Mouse (Mus musculus) limb, embryonic 13.5 days (tissue): ENCODE results near the gene Rab3c. TPM values are rescaled to one million over a fixed set of nuclear protein-coding genes. Genes with fewer than 3 reads are reported as not detected.
A peak's percentile ranks its signal among the peaks of the same experiment; 100 is the strongest.

Experiments used
- ATAC-seq: fragments of 200-750 bp; cut with Nextera tagmentation; 2 replicates; pipeline ENCODE4 v1.8.0; 2017; ENCODE audit warnings: low read depth, moderate number of reproducible peaks, moderate TSS enrichment; ENCODE audit not compliant: low FRiP score
- H3K27ac ChIP-seq: fragments of 300-500 bp; sonication (generic); 2 replicates; pipeline ENCODE4 v1.5.1; 2015; ENCODE audit warnings: inconsistent platforms, mild to moderate bottlenecking, moderate library complexity
- H3K27me3 ChIP-seq: fragments of 300-500 bp; sonication (generic); 2 replicates; pipeline ENCODE4 v1.6.1; 2015; ENCODE audit warnings: mild to moderate bottlenecking, inconsistent platforms
- H3K36me3 ChIP-seq: fragments of 300-500 bp; sonication (generic); 2 replicates; pipeline ENCODE4 v1.6.1; 2015; ENCODE audit warnings: inconsistent platforms, mild to moderate bottlenecking, moderate library complexity
- H3K4me1 ChIP-seq: fragments of 300-500 bp; sonication (generic); 2 replicates; pipeline ENCODE4 v1.6.1; 2015; ENCODE audit warnings: inconsistent platforms
- H3K4me2 ChIP-seq: fragments of 300-500 bp; sonication (generic); replicated peaks from 2 replicates; pipeline ENCODE4 v1.6.1; 2015; ENCODE audit warnings: inconsistent platforms, mild to moderate bottlenecking, moderate library complexity
- H3K4me3 ChIP-seq: fragments of 300-500 bp; sonication (generic); 2 replicates; pipeline ENCODE4 v1.5.1; 2015; ENCODE audit warnings: moderate library complexity, mild to moderate bottlenecking, inconsistent platforms
- H3K9ac ChIP-seq: fragments of 300-500 bp; sonication (generic); 2 replicates; pipeline ENCODE4 v1.6.1; 2015; ENCODE audit warnings: mild to moderate bottlenecking, inconsistent platforms
- H3K9me3 ChIP-seq: fragments of 300-500 bp; sonication (generic); 2 replicates; pipeline ENCODE4 v1.6.1; 2016; ENCODE audit warnings: inconsistent platforms
- WGBS: fragments of 180-500 bp; shearing (Covaris S2); methylation state at CpG from one replicate; pipeline ENCODE4 v1.1.7; 2015; 5-methylcytosine and 5-hydroxymethylcytosine counted together
- polyA plus RNA-seq: library from polyadenylated mRNA; unstranded; fragments of >200 nt; fragmentation: Nextera tagmentation; extraction: Ambion mirVana; gene quantifications from 2 replicates; pipeline ENCODE4 v1.2.1, GENCODE M21; 2015

The Rab3c gene
- polyA plus RNA-seq, 1 experiment from 2014 or later: 0.87 TPM

GRCm38 (mm10) chr13:110122825-110123224, 158.0 kb downstream of the Rab3c start:
- H3K27ac ChIP-seq: no peak overlapping the region
- WGBS: 89% methylated on average over 4 of the region's 4 CpGs

GRCm38 (mm10) chr13:110116892-110117291, 163.9 kb downstream of the Rab3c start:
- Histone ChIP-seq H3K36me3 (no peaks in the 10 kb centered on the region), H3K9ac (no peak overlapping the region), H3K27me3 (no peaks in the 10 kb centered on the region), H3K9me3 (no peaks in the 10 kb centered on the region), H3K4me1 (no peaks in the 10 kb centered on the region; the same call in 1 of the 2 replicates), H3K4me3 (no peak overlapping the region), H3K27ac (no peak overlapping the region), H3K4me2 (no peak overlapping the region)
- WGBS: 90% methylated on average over 5 of the region's 5 CpGs
- no peak for ATAC-seq

More at GRCm38 (mm10) chr13:110122825-110123224, 158.0 kb downstream of the Rab3c start:
- ATAC-seq: no peak
- H3K4me1 ChIP-seq: peaks cover 3% of the 10 kb centered on the region; the same call in 1 of the 2 replicates
- no peak overlapping the region for H3K4me3 ChIP-seq
- no peaks in the 10 kb centered on the region for H3K36me3 ChIP-seq
- no peaks in the 10 kb centered on the region for H3K9me3 ChIP-seq
- no peaks in the 10 kb centered on the region for H3K27me3 ChIP-seq
- H3K9ac ChIP-seq: no peak overlapping the region
- no peak overlapping the region for H3K4me2 ChIP-seq

GRCm38 (mm10) chr13:110116316-110116715, 164.5 kb downstream of the Rab3c start:
- ATAC-seq: no peak
- Histone ChIP-seq H3K9me3 (no peaks in the 10 kb centered on the region), H3K36me3 (no peaks in the 10 kb centered on the region), H3K27me3 (no peaks in the 10 kb centered on the region), H3K4me1 (no peaks in the 10 kb centered on the region; the same call in 1 of the 2 replicates), H3K4me3 (no peak overlapping the region), H3K9ac (no peak overlapping the region), H3K27ac (no peak overlapping the region), H3K4me2 (no peak overlapping the region)
- WGBS: 84% methylated on average over 3 of the region's 3 CpGs

- Histone ChIP-seq H3K36me3 (no peaks in the 10 kb centered on the region), H3K4me2 (no peak overlapping the region), H3K9me3 (no peaks in the 10 kb centered on the region), H3K4me1 (no peaks in the 10 kb centered on the region; the same call in 1 of the 2 replicates), H3K27me3 (no peaks in the 10 kb centered on the region), H3K9ac (no peak overlapping the region), H3K27ac (no peak overlapping the region), H3K4me3 (no peak overlapping the region)
- WGBS: 70% methylated on average over 7 of the region's 7 CpGs
- no peak for ATAC-seq
Measured at GRCm38 (mm10) chr13:110114870-110115645, 165.7 kb downstream of the Rab3c start.

GRCm38 (mm10) chr13:110113711-110114110, 167.1 kb downstream of the Rab3c start:
- ATAC-seq: no peak
- H3K4me3 ChIP-seq: no peak overlapping the region

GRCm38 (mm10) chr13:110097424-110098050, 183.3 kb downstream of the Rab3c start:
- Histone ChIP-seq H3K4me1 (peaks cover 18% of the 10 kb centered on the region), H3K27ac (peak overlapping the region; percentile 23; the same call in 1 of the 2 replicates), H3K27me3 (no peaks in the 10 kb centered on the region), H3K4me3 (no peak overlapping the region), H3K36me3 (no peaks in the 10 kb centered on the region), H3K4me2 (no peak overlapping the region), H3K9ac (no peak overlapping the region), H3K9me3 (no peaks in the 10 kb centered on the region)
- WGBS: 62% methylated on average over 6 of the region's 6 CpGs
- ATAC-seq: peak; percentile 44; the same call in 1 of the 2 replicates

More at GRCm38 (mm10) chr13:110113711-110114110, 167.1 kb downstream of the Rab3c start:
- Histone ChIP-seq H3K27me3 (no peaks in the 10 kb centered on the region), H3K9me3 (no peaks in the 10 kb centered on the region), H3K9ac (no peak overlapping the region), H3K27ac (no peak overlapping the region), H3K36me3 (no peaks in the 10 kb centered on the region), H3K4me1 (no peaks in the 10 kb centered on the region; the same call in 1 of the 2 replicates), H3K4me2 (no peak overlapping the region)
- WGBS: 90% methylated on average over 6 of the region's 6 CpGs

GRCm38 (mm10) chr13:110094998-110095397, 185.8 kb downstream of the Rab3c start:
- no peaks in the 10 kb centered on the region for H3K9me3 ChIP-seq
- no peak for ATAC-seq
- no peak overlapping the region for H3K9ac ChIP-seq
- H3K4me1 ChIP-seq: peaks cover 18% of the 10 kb centered on the region
- H3K4me3 ChIP-seq: no peak overlapping the region
- H3K27ac ChIP-seq: no peak overlapping the region
- WGBS: 77% methylated on average over 6 of the region's 6 CpGs
- H3K27me3 ChIP-seq: no peaks in the 10 kb centered on the region
- no peaks in the 10 kb centered on the region for H3K36me3 ChIP-seq
- H3K4me2 ChIP-seq: no peak overlapping the region

- no peaks in the 10 kb centered on the region for H3K36me3 ChIP-seq
- H3K4me1 ChIP-seq: peaks cover 18% of the 10 kb centered on the region
- no peak overlapping the region for H3K4me2 ChIP-seq
- no peak overlapping the region for H3K27ac ChIP-seq
- H3K27me3 ChIP-seq: no peaks in the 10 kb centered on the region
- peak; percentile 24; the same call in 1 of the 2 replicates for ATAC-seq
- H3K4me3 ChIP-seq: no peak overlapping the region
- no peak overlapping the region for H3K9ac ChIP-seq
- 55% methylated on average over 17 of the region's 17 CpGs for WGBS
- H3K9me3 ChIP-seq: no peaks in the 10 kb centered on the region
Measured at GRCm38 (mm10) chr13:110093720-110094685, 186.8 kb downstream of the Rab3c start.

GRCm38 (mm10) chr13:110083961-110084360, 196.8 kb downstream of the Rab3c start:
- no peak for ATAC-seq
- no peaks in the 10 kb centered on the region for H3K36me3 ChIP-seq
- H3K4me1 ChIP-seq: no peaks in the 10 kb centered on the region
- 90% methylated on average over 8 of the region's 8 CpGs for WGBS
- H3K27me3 ChIP-seq: no peaks in the 10 kb centered on the region
- H3K9ac ChIP-seq: no peak overlapping the region
- H3K9me3 ChIP-seq: no peaks in the 10 kb centered on the region
- H3K4me2 ChIP-seq: no peak overlapping the region
- no peak overlapping the region for H3K4me3 ChIP-seq
- no peak overlapping the region for H3K27ac ChIP-seq

- no peak overlapping the region for H3K27ac ChIP-seq
- ATAC-seq: no peak
- H3K4me2 ChIP-seq: no peak overlapping the region
- no peak overlapping the region for H3K4me3 ChIP-seq
- H3K9ac ChIP-seq: no peak overlapping the region
- H3K36me3 ChIP-seq: no peaks in the 10 kb centered on the region
- H3K27me3 ChIP-seq: no peaks in the 10 kb centered on the region
- no peaks in the 10 kb centered on the region for H3K4me1 ChIP-seq
- no peaks in the 10 kb centered on the region for H3K9me3 ChIP-seq
Measured at GRCm38 (mm10) chr13:110081174-110081573, 199.6 kb downstream of the Rab3c start.

GRCm38 (mm10) chr13:110075587-110075986, 205.2 kb downstream of the Rab3c start:
- 52% methylated on average over 9 of the region's 9 CpGs for WGBS

More at GRCm38 (mm10) chr13:110075587-110075986, 205.2 kb downstream of the Rab3c start:
- no peaks in the 10 kb centered on the region for H3K36me3 ChIP-seq
- no peak overlapping the region for H3K4me3 ChIP-seq
- no peaks in the 10 kb centered on the region for H3K4me1 ChIP-seq
- no peak overlapping the region for H3K27ac ChIP-seq
- no peaks in the 10 kb centered on the region for H3K27me3 ChIP-seq
- H3K9me3 ChIP-seq: no peaks in the 10 kb centered on the region
- no peak overlapping the region for H3K9ac ChIP-seq
- H3K4me2 ChIP-seq: no peak overlapping the region
- ATAC-seq: no peak
